Mouse (Mus musculus) stomach, postnatal 0 days (tissue): ENCODE results near the gene Habp4.

Experiments used
- CTCF ChIP-seq: IDR thresholded peaks from 2 replicates; pipeline ENCODE4 v1.5.1; 2016; ENCODE audit warnings: antibody characterized with exemption, low read depth, mild to moderate bottlenecking, moderate library complexity
- EP300 ChIP-seq: optimal IDR thresholded peaks from 2 replicates; pipeline ENCODE3; 2016; ENCODE audit warnings: antibody characterized with exemption

GRCm38 (mm10) chr13:64129616-64130375, 31.8 kb upstream of the Habp4 start:
- TF ChIP-seq CTCF (peak; percentile 69), EP300 (no peak)
